Mouse (Mus musculus) E14TG2a.4 (cell line): ENCODE measurements around the gene Kif21a.

Source experiments
- H3K27me3 ChIP-seq: 2 replicates; pipeline ENCODE4 v1.6.1; 2014; ENCODE audit warnings: low read length, control low read depth; ENCODE audit not compliant: insufficient read depth
- H3K36me3 ChIP-seq: 2 replicates; pipeline ENCODE4 v1.6.1; 2014; ENCODE audit warnings: low read length, control low read depth; ENCODE audit not compliant: insufficient read depth
- H3K4me1 ChIP-seq: replicated peaks from 2 replicates; pipeline ENCODE4 v1.6.1; 2014; ENCODE audit warnings: low read depth, low read length, control low read depth
- H3K4me3 ChIP-seq: replicated peaks from 2 replicates; pipeline ENCODE4 v1.5.1; 2014; ENCODE audit warnings: mild to moderate bottlenecking, low read length
- H3K9me3 ChIP-seq: 2 replicates; pipeline ENCODE4 v1.6.1; 2014; ENCODE audit warnings: low read length, control low read depth
- CTCF ChIP-seq: conservative IDR thresholded peaks from 2 replicates; pipeline ENCODE4 v1.5.1; 2014; ENCODE audit warnings: low read length
- NANOG ChIP-seq: IDR thresholded peaks from 2 replicates; pipeline ENCODE4 v1.6.1; 2014; ENCODE audit warnings: borderline replicate concordance, low read length, mixed read lengths
- POU5F1 ChIP-seq: IDR thresholded peaks from 2 replicates; pipeline ENCODE4 v1.6.1; 2014; ENCODE audit warnings: low read length, borderline replicate concordance

The Kif21a gene

DNA sequence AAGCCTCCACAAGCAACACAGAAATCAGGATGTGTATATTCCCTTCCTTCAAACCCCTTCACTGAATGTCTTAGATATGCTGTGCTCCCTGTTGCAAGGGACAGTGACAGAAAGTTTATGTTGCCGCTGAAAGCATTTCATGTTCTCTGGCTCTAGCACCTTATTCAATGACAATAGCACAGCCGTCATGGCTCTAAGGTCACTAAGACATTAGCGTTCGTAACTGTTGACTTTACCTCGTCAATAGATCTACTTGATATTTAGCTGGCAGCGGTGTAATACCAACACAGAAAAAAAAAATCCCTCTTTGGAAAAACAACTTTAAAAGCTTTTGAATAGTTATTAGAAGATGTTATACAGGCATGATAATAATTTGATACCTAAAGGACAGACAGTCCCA, 16.2 kb downstream of the Kif21a start:
- H3K36me3 ChIP-seq, result no peaks in the 10 kb centered on the region
- H3K4me3 ChIP-seq, result no peak overlapping the region
- TF ChIP-seq NANOG (no peak), CTCF (no peak), POU5F1 (no peak)
- no peaks in the 10 kb centered on the region for H3K27me3 ChIP-seq
- no peaks in the 10 kb centered on the region for H3K9me3 ChIP-seq
- peaks cover 5% of the 10 kb centered on the region; the same call in 1 of the 2 replicates for H3K4me1 ChIP-seq

DNA sequence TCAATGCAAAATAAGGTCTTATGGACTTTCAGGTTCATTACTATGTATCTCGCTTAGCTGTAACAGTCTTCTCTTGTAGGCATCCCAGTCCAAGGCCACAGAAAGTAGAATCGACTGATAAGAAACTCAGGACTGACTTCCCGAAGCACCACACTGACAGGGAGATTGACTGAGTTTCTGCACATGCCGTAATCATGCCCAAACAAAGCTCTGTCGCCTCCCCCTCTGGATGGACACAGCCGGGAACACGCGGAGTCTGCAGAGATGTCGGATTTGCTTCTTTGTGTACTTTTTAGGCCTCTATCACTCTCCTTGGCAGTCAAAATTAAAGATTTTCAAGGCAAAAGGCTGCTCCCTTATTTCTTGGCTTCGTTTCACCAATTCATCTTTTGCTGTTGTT, 20.8 kb downstream of the Kif21a start:
- H3K4me1 ChIP-seq, result peaks cover 8% of the 10 kb centered on the region; the same call in 1 of the 2 replicates
- TF ChIP-seq NANOG (no peak), POU5F1 (no peak), CTCF (no peak)
- H3K36me3 ChIP-seq, result no peaks in the 10 kb centered on the region
- no peak overlapping the region for H3K4me3 ChIP-seq
- no peaks in the 10 kb centered on the region for H3K27me3 ChIP-seq
- H3K9me3 ChIP-seq, result peaks cover 4% of the 10 kb centered on the region; the same call in 1 of the 2 replicates

DNA sequence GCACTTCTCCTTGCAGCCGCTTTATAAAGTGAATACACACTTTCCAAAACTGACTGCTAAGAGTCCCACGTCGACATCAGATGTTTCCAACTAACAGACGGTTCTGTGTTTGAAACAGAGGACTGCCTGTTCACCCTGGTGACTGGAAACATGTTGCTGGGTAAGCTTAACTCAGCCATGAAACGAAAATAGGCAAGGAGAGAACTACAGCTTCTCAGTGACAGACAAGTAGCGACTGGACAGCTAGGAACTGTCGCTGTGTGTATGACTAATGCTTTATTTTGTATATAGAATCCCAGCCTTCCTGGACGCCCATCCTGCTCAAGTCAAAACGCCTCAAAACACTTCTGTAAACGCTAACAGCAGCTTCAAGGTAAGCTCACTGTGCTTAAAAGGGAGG, 21.3 kb downstream of the Kif21a start:
- H3K36me3 ChIP-seq, result no peaks in the 10 kb centered on the region
- no peaks in the 10 kb centered on the region for H3K27me3 ChIP-seq
- peaks cover 8% of the 10 kb centered on the region; the same call in 1 of the 2 replicates for H3K4me1 ChIP-seq
- no peak overlapping the region for H3K4me3 ChIP-seq
- peaks cover 4% of the 10 kb centered on the region; the same call in 1 of the 2 replicates for H3K9me3 ChIP-seq
- no peak for TF ChIP-seq POU5F1
- no peak for TF ChIP-seq NANOG
- no peak for TF ChIP-seq CTCF

DNA sequence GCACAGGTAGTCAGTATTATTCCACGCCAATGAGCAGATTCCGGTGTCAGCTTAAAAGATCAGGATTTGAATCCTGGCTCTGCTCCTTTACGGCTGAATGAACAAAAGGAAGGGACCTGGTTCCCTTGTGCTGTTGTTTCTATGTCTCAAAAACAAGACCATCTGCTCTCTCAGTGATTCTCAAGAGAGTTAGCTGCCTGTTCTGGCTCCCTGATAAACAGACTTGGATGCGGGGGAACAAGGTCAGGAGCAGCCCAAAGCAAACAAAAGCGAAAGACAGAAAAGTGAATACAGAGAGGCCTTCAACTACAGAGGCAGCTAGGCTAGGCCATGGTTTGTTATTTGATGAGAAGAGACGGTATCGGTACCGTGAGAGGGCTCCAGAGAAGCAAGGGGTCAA, 27.5 kb downstream of the Kif21a start:
- TF ChIP-seq CTCF (no peak), NANOG (no peak), POU5F1 (no peak)
- Histone ChIP-seq H3K36me3 (no peaks in the 10 kb centered on the region), H3K27me3 (no peaks in the 10 kb centered on the region), H3K4me3 (no peak overlapping the region), H3K4me1 (peaks cover 24% of the 10 kb centered on the region), H3K9me3 (peaks cover 1% of the 10 kb centered on the region; the same call in 1 of the 2 replicates)

DNA sequence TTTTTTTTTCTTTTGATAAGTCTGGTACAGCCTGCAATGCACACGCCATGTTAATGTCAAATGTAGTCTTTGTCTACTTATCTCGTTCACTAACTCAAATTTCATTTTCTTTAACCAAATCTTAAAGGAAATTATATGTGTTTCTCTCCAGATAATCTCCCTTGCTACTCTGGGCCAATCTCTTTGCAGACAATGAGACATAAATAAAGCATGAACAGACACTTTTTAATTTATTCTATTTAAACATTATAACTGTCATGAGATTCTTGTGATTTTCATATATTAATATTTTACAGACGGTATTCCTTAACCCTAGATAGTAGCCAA, 30.9 kb downstream of the Kif21a start:
- no peaks in the 10 kb centered on the region for H3K36me3 ChIP-seq
- H3K9me3 ChIP-seq, result no peaks in the 10 kb centered on the region
- H3K4me3 ChIP-seq, result no peak overlapping the region
- peaks cover 26% of the 10 kb centered on the region for H3K4me1 ChIP-seq
- H3K27me3 ChIP-seq, result no peaks in the 10 kb centered on the region
- TF ChIP-seq POU5F1 (no peak), NANOG (no peak), CTCF (no peak)

DNA sequence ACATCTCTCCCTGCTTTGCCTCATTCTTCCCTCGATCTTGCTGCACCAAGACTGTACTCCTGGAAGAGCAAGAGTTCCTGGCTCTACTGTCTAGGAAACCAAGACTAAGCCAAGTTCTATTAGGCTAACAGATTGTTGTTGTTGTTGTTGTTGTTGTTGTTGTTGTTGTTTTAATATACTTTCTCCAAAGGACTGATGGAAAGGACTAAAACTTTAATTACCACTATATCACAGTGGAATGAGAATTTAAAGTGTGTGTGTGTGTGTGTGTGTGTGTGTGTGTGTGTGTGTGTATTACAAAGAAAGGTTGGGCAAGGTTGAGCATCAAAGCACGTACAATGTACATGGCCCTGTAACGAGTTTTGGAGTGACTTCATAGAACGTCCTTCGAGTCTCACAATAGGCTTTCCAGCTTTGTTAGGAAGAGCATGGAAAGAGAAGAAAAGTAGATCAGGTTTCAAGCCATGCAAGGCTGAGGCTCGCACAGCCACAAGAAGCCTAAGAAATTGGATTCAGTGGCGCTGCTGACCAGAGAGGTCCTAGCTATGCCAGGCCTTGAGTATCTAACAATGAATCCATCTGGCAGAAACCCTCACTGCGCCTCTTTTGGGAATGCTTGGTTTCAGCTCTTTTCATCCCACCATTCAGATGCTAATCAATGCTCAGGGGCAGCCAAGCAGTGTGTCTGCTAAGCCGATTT, 31.4 kb downstream of the Kif21a start:
- no peaks in the 10 kb centered on the region for H3K36me3 ChIP-seq
- TF ChIP-seq NANOG (peak; percentile 68; the same call in 1 of the 2 replicates), POU5F1 (0 out of 2 replicates have a peak, but pooled peaks have one; percentile 49), CTCF (no peak)
- peaks cover 26% of the 10 kb centered on the region for H3K4me1 ChIP-seq
- no peaks in the 10 kb centered on the region for H3K9me3 ChIP-seq
- no peaks in the 10 kb centered on the region for H3K27me3 ChIP-seq
- no peak overlapping the region for H3K4me3 ChIP-seq

DNA sequence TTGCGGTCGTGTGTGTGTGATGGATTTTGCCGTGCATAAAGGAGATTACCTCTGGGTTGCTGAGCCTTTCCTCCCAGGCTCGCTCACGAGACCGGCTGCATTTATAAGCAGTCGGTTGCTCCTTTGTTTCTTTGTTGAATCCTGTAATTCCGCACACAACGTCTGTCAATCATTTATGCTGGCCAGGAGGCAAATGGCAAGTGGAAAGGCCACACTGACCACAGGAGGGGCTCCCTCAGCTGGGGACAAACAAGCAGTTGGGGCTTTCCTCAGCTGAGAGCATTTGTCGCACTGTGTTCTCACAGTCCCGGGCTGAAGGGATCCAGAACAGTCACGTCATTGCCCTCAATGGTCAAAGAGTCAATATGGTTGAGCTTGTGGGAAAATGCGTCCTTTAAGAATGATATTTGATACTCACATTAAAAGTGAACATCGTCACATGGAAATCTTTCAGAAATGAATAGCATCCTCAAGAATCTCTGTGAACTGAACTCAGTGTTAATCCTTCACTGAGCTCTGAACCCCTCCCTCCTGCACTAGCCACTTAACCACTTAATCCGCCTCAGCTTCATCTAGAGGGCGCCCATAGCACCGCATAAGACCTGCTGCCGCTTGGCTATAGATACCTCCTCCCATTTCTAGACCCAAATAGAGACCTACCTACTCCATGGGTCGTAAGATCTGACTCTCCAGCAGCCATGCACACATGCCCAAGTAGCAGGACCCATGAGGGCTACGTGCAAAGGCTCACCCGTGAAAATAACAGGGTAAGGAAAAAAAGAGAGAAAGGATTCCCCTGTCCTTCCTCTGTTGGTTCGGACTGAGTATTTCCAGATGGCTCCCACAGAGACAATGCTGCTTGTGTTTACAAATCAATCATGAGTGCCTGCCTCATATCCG, 32.2 kb downstream of the Kif21a start:
- Histone ChIP-seq H3K4me3 (no peak overlapping the region), H3K36me3 (no peaks in the 10 kb centered on the region), H3K9me3 (no peaks in the 10 kb centered on the region), H3K4me1 (peaks cover 26% of the 10 kb centered on the region), H3K27me3 (no peaks in the 10 kb centered on the region)
- TF ChIP-seq CTCF (no peak), POU5F1 (no peak), NANOG (no peak)

DNA sequence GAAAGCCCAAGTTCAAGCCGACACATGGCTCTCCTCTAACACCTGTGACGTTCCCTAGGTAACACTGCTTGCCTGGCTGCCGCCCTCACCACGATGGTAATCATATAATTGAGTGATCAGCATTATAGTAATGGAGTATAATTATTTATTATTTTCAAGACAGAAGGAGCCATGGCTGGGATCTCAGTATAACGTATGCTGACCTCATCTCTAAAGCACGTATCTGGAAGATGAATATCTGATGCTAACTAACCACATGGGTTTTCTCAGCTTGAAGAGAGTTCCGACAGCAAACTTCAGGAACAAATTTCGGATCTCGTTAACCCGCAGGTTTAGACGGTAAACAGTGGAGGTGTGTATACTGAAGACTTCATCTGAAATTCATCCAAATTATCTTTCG, 33.4 kb downstream of the Kif21a start:
- Histone ChIP-seq H3K9me3 (no peaks in the 10 kb centered on the region), H3K27me3 (no peaks in the 10 kb centered on the region), H3K4me3 (no peak overlapping the region), H3K4me1 (peaks cover 24% of the 10 kb centered on the region), H3K36me3 (no peaks in the 10 kb centered on the region)
- TF ChIP-seq POU5F1 (no peak), NANOG (no peak), CTCF (no peak)
